Mouse (Mus musculus): Measurements from ENCODE around the gene Bicral. TPM values are rescaled to one million over a fixed set of nuclear protein-coding genes. Genes with fewer than 3 reads are reported as not detected.
A peak's percentile ranks its signal among the peaks of the same experiment; 100 is the strongest.
"Not testable (repeated sequence)": the region's sequence is repeated elsewhere in the genome, so short reads cannot be mapped to it uniquely, and the experiment has no call there.

The Bicral gene
- polyA plus RNA-seq, 1 experiment: 33.1 TPM

GRCm38 (mm10) chr17:46792963-46793362, 65.3 kb downstream of the Bicral start:
- Histone ChIP-seq H3K27ac (ENCODE audit: insufficient read depth, low read length) (no peak overlapping the region), H3K4me3 (ENCODE audit: insufficient read depth, low read length) (no peak overlapping the region), H3K4me1 (ENCODE audit: control insufficient read depth, insufficient read depth, low read length) (no peaks in the 10 kb centered on the region)
- TF ChIP-seq CTCF (IDR thresholded peaks at IDR 0.05; ENCODE audit: extremely low read depth, insufficient read depth, low read length): no peak
- TF ChIP-seq POLR2A (IDR thresholded peaks at IDR 0.05; ENCODE audit: extremely low read depth, insufficient read depth, low read length): no peak

GRCm38 (mm10) chr17:46787974-46788373, 70.3 kb downstream of the Bicral start:
- not testable (repeated sequence) for H3K27ac ChIP-seq (ENCODE audit: insufficient read depth, low read length); H3K4me3 ChIP-seq (ENCODE audit: insufficient read depth, low read length); H3K4me1 ChIP-seq (ENCODE audit: control insufficient read depth, insufficient read depth, low read length)

GRCm38 (mm10) chr17:46786952-46787351, 71.3 kb downstream of the Bicral start:
- TF ChIP-seq CTCF (IDR thresholded peaks at IDR 0.05; ENCODE audit: extremely low read depth, insufficient read depth, low read length) (no peak), POLR2A (IDR thresholded peaks at IDR 0.05; ENCODE audit: extremely low read depth, insufficient read depth, low read length) (no peak)
- no peaks in the 10 kb centered on the region for H3K4me1 ChIP-seq (ENCODE audit: control insufficient read depth, insufficient read depth, low read length)
- no peak overlapping the region for H3K4me3 ChIP-seq (ENCODE audit: insufficient read depth, low read length)

GRCm38 (mm10) chr17:46783222-46783565, 75.1 kb downstream of the Bicral start:
- Histone ChIP-seq H3K4me3 (ENCODE audit: insufficient read depth, low read length) (peak overlapping the region; percentile 68; the same call in 1 of the 2 replicates), H3K27ac (ENCODE audit: insufficient read depth, low read length) (no peak overlapping the region), H3K4me1 (ENCODE audit: control insufficient read depth, insufficient read depth, low read length) (no peaks in the 10 kb centered on the region)
- TF ChIP-seq CTCF (IDR thresholded peaks at IDR 0.05; ENCODE audit: extremely low read depth, insufficient read depth, low read length) (no peak), POLR2A (IDR thresholded peaks at IDR 0.05; ENCODE audit: extremely low read depth, insufficient read depth, low read length) (no peak)

More at GRCm38 (mm10) chr17:46786952-46787351, 71.3 kb downstream of the Bicral start:
- no peak overlapping the region for H3K27ac ChIP-seq (ENCODE audit: insufficient read depth, low read length)

GRCm38 (mm10) chr17:46782341-46783221, 75.7 kb downstream of the Bicral start, which contains the start of gene Rpl7l1:
Gene Rpl7l1 (minus strand): TSS chr17:46782672.
- Histone ChIP-seq H3K4me3 (ENCODE audit: insufficient read depth, low read length) (peak within 1 kb of the TSS; percentile 68), H3K4me1 (ENCODE audit: control insufficient read depth, insufficient read depth, low read length) (no peaks in the 10 kb centered on the region), H3K27ac (ENCODE audit: insufficient read depth, low read length) (peak within 1 kb of the TSS; percentile 7; the same call in 1 of the 2 replicates)
- peak; percentile 26; the same call in 1 of the 2 replicates for TF ChIP-seq CTCF (IDR thresholded peaks at IDR 0.05; ENCODE audit: extremely low read depth, insufficient read depth, low read length)
- TF ChIP-seq POLR2A (IDR thresholded peaks at IDR 0.05; ENCODE audit: extremely low read depth, insufficient read depth, low read length): peak; percentile 95

GRCm38 (mm10) chr17:46781876-46782275, 76.4 kb downstream of the Bicral start:
- H3K4me1 ChIP-seq (ENCODE audit: control insufficient read depth, insufficient read depth, low read length): no peaks in the 10 kb centered on the region
- TF ChIP-seq POLR2A (IDR thresholded peaks at IDR 0.05; ENCODE audit: extremely low read depth, insufficient read depth, low read length) (no peak), CTCF (IDR thresholded peaks at IDR 0.05; ENCODE audit: extremely low read depth, insufficient read depth, low read length) (no peak)

GRCm38 (mm10) chr17:46776087-46776486, 82.2 kb downstream of the Bicral start:
- Histone ChIP-seq H3K4me3 (ENCODE audit: insufficient read depth, low read length) (no peak overlapping the region), H3K4me1 (ENCODE audit: control insufficient read depth, insufficient read depth, low read length) (0 out of 2 replicates have a peak, but pooled peaks cover 2% of the 10 kb centered on the region), H3K27ac (ENCODE audit: insufficient read depth, low read length) (no peak overlapping the region)
- TF ChIP-seq POLR2A (IDR thresholded peaks at IDR 0.05; ENCODE audit: extremely low read depth, insufficient read depth, low read length) (no peak), CTCF (IDR thresholded peaks at IDR 0.05; ENCODE audit: extremely low read depth, insufficient read depth, low read length) (no peak)

More at GRCm38 (mm10) chr17:46781876-46782275, 76.4 kb downstream of the Bicral start:
- Histone ChIP-seq H3K4me3 (ENCODE audit: insufficient read depth, low read length) (peak overlapping the region; percentile 68), H3K27ac (ENCODE audit: insufficient read depth, low read length) (0 out of 2 replicates have a peak overlapping the region, but pooled peaks have one; percentile 4)

- no peak overlapping the region for H3K4me3 ChIP-seq (ENCODE audit: insufficient read depth, low read length)
- H3K4me1 ChIP-seq (ENCODE audit: control insufficient read depth, insufficient read depth, low read length): 0 out of 2 replicates have a peak, but pooled peaks cover 2% of the 10 kb centered on the region
- TF ChIP-seq POLR2A (IDR thresholded peaks at IDR 0.05; ENCODE audit: extremely low read depth, insufficient read depth, low read length) (no peak), CTCF (IDR thresholded peaks at IDR 0.05; ENCODE audit: extremely low read depth, insufficient read depth, low read length) (no peak)
- H3K27ac ChIP-seq (ENCODE audit: insufficient read depth, low read length): no peak overlapping the region
Measured at GRCm38 (mm10) chr17:46775070-46775469, 83.2 kb downstream of the Bicral start.

GRCm38 (mm10) chr17:46774131-46774472, 84.2 kb downstream of the Bicral start:
- TF ChIP-seq CTCF (IDR thresholded peaks at IDR 0.05; ENCODE audit: extremely low read depth, insufficient read depth, low read length) (no peak), POLR2A (IDR thresholded peaks at IDR 0.05; ENCODE audit: extremely low read depth, insufficient read depth, low read length) (no peak)
- 0 out of 2 replicates have a peak, but pooled peaks cover 2% of the 10 kb centered on the region for H3K4me1 ChIP-seq (ENCODE audit: control insufficient read depth, insufficient read depth, low read length)
- no peak overlapping the region for H3K27ac ChIP-seq (ENCODE audit: insufficient read depth, low read length)
- no peak overlapping the region for H3K4me3 ChIP-seq (ENCODE audit: insufficient read depth, low read length)
